17 mouse cellular contexts compared by ENCODE assay signal in the genomic region with DNA sequence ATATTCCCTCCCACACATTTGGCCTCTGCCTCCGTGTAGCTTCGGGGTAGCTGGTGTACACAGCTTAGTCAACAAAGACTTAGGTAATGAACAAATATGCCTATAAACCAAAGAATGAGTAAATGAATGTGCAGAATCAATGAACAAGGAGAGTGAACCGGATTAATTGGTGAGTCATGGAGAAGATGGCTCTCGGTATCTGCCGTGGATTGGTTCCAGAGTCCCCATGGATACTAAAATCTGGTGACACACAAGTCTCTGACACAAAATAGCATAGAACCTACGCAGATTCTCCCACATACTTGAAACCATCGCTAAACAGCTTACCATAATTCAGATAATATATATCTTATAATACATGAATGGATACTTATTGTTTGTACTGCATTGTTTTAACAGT. TPM values are rescaled to one million over a fixed set of nuclear protein-coding genes. Genes with fewer than 3 reads are reported as not detected.
A peak's percentile ranks its signal among the peaks of the same experiment; 100 is the strongest.
DNase-seq lines count a peak whose midpoint lies in the region; ATAC-seq and TF ChIP-seq lines count a peak whose summit lies in the region.
"Had no signal": no experiment of that assay in that cellular context is flagged by ENCODE, and none has a peak within 500 bp of the region (broad histone marks: within the 10 kb centered on the region; RNA-seq: fewer than 3 reads in every experiment).

No protein-coding gene starts in this region.

- no peaks in the 10 kb centered on the region for H3K4me1 ChIP-seq in stomach, postnatal 0 days (replicated peaks; ENCODE audit: control insufficient read depth, insufficient read depth)
- H3K4me1 ChIP-seq in lung, postnatal 0 days (ENCODE audit: insufficient read depth, low read depth, low read length), result no peaks in the 10 kb centered on the region
- H3K4me1 ChIP-seq: embryonic facial prominence, embryonic 12.5 days had no signal

- H3K27me3 ChIP-seq in stomach, postnatal 0 days (ENCODE audit: control insufficient read depth, insufficient read depth, low read length), result no peaks in the 10 kb centered on the region
- H3K27me3 ChIP-seq in lung, postnatal 0 days (replicated peaks; ENCODE audit: insufficient read depth, low read length), result no peaks in the 10 kb centered on the region
- H3K27me3 ChIP-seq: embryonic facial prominence, embryonic 12.5 days had no signal

- TF ChIP-seq CTCF in stomach, postnatal 0 days (IDR thresholded peaks at IDR 0.05; ENCODE audit: low read depth), result no peak
- no peak for TF ChIP-seq CTCF in lung, postnatal 0 days (IDR thresholded peaks at IDR 0.05)

- H3K27ac ChIP-seq in stomach, postnatal 0 days (replicated peaks), result peak overlapping the region; percentile 49; the same call in 1 of the 2 replicates
- H3K27ac ChIP-seq in lung, postnatal 0 days (ENCODE audit: low read length), result no peak overlapping the region
- H3K27ac ChIP-seq: embryonic facial prominence, embryonic 12.5 days; heart, embryonic 10.5 days; hindbrain, embryonic 14.5 days had no signal

- no peak overlapping the region for H3K9ac ChIP-seq in stomach, postnatal 0 days (ENCODE audit: low read length)
- H3K9ac ChIP-seq in lung, postnatal 0 days (replicated peaks; ENCODE audit: low read depth), result no peak overlapping the region
- H3K9ac ChIP-seq: embryonic facial prominence, embryonic 12.5 days; hindbrain, embryonic 14.5 days; lung, embryonic 14.5 days had no signal

- intact Hi-C loops in heart, postnatal 36 days (cut with DNase I), result no loop called here

- DNase-seq in layer of hippocampus, adult 11-12 months (ENCODE audit: low spot score), result peak; percentile 62
- no peak for DNase-seq in layer of hippocampus, postnatal 25 days (ENCODE audit: extremely low spot score in 1 of 2, low spot score in 1 of 2)
- peak; percentile 71 for DNase-seq in cerebellum, adult 8-10 months
- peak; percentile 76 to 84 for DNase-seq in cerebellum, postnatal 14 days
- DNase-seq in stomach, postnatal 0 days (ENCODE audit: low spot score), result no peak
- no peak for DNase-seq in lung, postnatal 0 days (ENCODE audit: low spot score)
- no peak for DNase-seq in heart, postnatal 36 days
- DNase-seq: adrenal gland, adult 2 months; heart, postnatal 10 days; left cerebral cortex, postnatal 4 days; lung, embryonic 14.5 days; right cerebral cortex, postnatal 4 days; thymus, adult 18-20 months had no signal

- H3K4me2 ChIP-seq in stomach, postnatal 0 days (replicated peaks; ENCODE audit: low read depth), result no peak overlapping the region
- H3K4me2 ChIP-seq in lung, postnatal 0 days (replicated peaks; ENCODE audit: low read depth, low read length), result no peak overlapping the region
- H3K4me2 ChIP-seq: embryonic facial prominence, embryonic 12.5 days; hindbrain, embryonic 14.5 days; lung, embryonic 14.5 days had no signal

- H3K4me3 ChIP-seq in stomach, postnatal 0 days (ENCODE audit: low read depth, low read length), result no peak overlapping the region
- H3K4me3 ChIP-seq in lung, postnatal 0 days (ENCODE audit: low read depth, low read length), result no peak overlapping the region
- H3K4me3 ChIP-seq: embryonic facial prominence, embryonic 12.5 days; heart, embryonic 10.5 days had no signal

- 63% methylated on average over 7 of the region's 7 CpGs for WGBS in stomach, postnatal 0 days
- 80% methylated on average over 7 of the region's 7 CpGs for WGBS in lung, postnatal 0 days

- 0 out of 2 replicates have a peak, but pooled peaks cover 2% of the 10 kb centered on the region for H3K36me3 ChIP-seq in stomach, postnatal 0 days (ENCODE audit: control insufficient read depth, insufficient read depth, low read length)
- H3K36me3 ChIP-seq in lung, postnatal 0 days (ENCODE audit: insufficient read depth, low read length), result no peaks in the 10 kb centered on the region
- H3K36me3 ChIP-seq: G1E had no signal

- no peak for ATAC-seq in stomach, postnatal 0 days (ENCODE audit: low FRiP score, low TSS enrichment)
- ATAC-seq in lung, postnatal 0 days, result no peak

- no peak for TF ChIP-seq EP300 in stomach, postnatal 0 days (optimal IDR thresholded peaks at IDR 0.05)
- no peak for TF ChIP-seq EP300 in lung, postnatal 0 days (IDR thresholded peaks at IDR 0.05)

- no peaks in the 10 kb centered on the region for H3K9me3 ChIP-seq in stomach, postnatal 0 days (ENCODE audit: control insufficient read depth, low read length)
- H3K9me3 ChIP-seq in lung, postnatal 0 days (ENCODE audit: low read length), result no peaks in the 10 kb centered on the region
- H3K9me3 ChIP-seq: embryonic facial prominence, embryonic 12.5 days; heart, embryonic 10.5 days had no signal

RNA-seq across cellular contexts. Expression of a gene that starts 22.8 kb away (rescaled TPM):
- 100 to 1,000 TPM; 187 to 196 TPM for total RNA-seq in layer of hippocampus, postnatal 25 days (2021)
- polyA plus RNA-seq in stomach, postnatal 0 days (2015; fragmentation: Nextera tagmentation; extraction: Ambion mirVana), result 7.1 and 8.8 TPM in 2 replicates
- polyA plus RNA-seq in lung, postnatal 0 days (2015; fragmentation: Nextera tagmentation; extraction: Ambion mirVana), result 16.4 and 18.4 TPM in 2 replicates
- total RNA-seq in heart, postnatal 36 days (2021), result 10 to 100 TPM; 12.5 to 13.3 TPM

Comparison
In these comparisons a context has a peak if more than half of its experiments do, and no peak if none do; other contexts are left out.
1. DNase-seq: peak in layer of hippocampus, adult 11-12 months (single experiment), cerebellum, adult 8-10 months (single experiment) and cerebellum, postnatal 14 days (2 of 2); none in layer of hippocampus, postnatal 25 days (0 of 2), stomach, postnatal 0 days (single experiment), lung, postnatal 0 days (single experiment) and heart, postnatal 36 days (0 of 2).
2. RNA of a gene that starts 22.8 kb away (total RNA-seq): 187 to 196 TPM in layer of hippocampus, postnatal 25 days; 12.5 to 13.3 TPM in heart, postnatal 36 days; every median in the first group is over 10 times any median in the second.